Mouse (Mus musculus) liver, embryonic 14.5 days (tissue): ENCODE data around the gene Mesp2. TPM values are rescaled to one million over a fixed set of nuclear protein-coding genes. Genes with fewer than 3 reads are reported as not detected.

Source experiments
- ATAC-seq: fragments of 200-750 bp; cut with Nextera tagmentation; 2 replicates; pipeline ENCODE4 v1.8.0; 2017; ENCODE audit warnings: moderate number of reproducible peaks, mild to moderate bottlenecking, moderate library complexity; ENCODE audit not compliant: insufficient read depth
- DNase-seq, 3 experiments: peaks; one replicate each; pipeline ENCODE4 v3.0.0-alpha.2; 2012 to 2013; ENCODE audit warnings: low read depth in 3 of 3, low spot score in 3 of 3
- H3K27ac ChIP-seq: fragments of 300-500 bp; sonication (generic); 2 replicates; pipeline ENCODE4 v1.5.1; 2014; ENCODE audit warnings: moderate library complexity, mild to moderate bottlenecking, control low read depth, inconsistent platforms
- H3K27me3 ChIP-seq: fragments of 300-500 bp; sonication (generic); 2 replicates; pipeline ENCODE4 v1.6.1; 2014; ENCODE audit warnings: mild to moderate bottlenecking, low read length, moderate library complexity; ENCODE audit not compliant: control insufficient read depth, insufficient read depth
- H3K36me3 ChIP-seq: fragments of 300-500 bp; sonication (generic); replicated peaks from 2 replicates; pipeline ENCODE4 v1.6.1; 2014; ENCODE audit warnings: low read depth; ENCODE audit not compliant: control insufficient read depth, insufficient read depth
- H3K4me1 ChIP-seq, 2 experiments: fragments of 200-500 bp in 1 of 2; fragments of 300-500 bp in 1 of 2; sonication (generic) in 1 of 2; replicated peaks; 2 replicates each; pipeline ENCODE4 v1.6.1; 2012 to 2014; ENCODE audit warnings: antibody characterized with exemption in 1 of 2, inconsistent platforms in 1 of 2, low read length in 1 of 2; ENCODE audit not compliant: control insufficient read depth in 2 of 2, insufficient read depth in 2 of 2
- H3K4me2 ChIP-seq: fragments of 300-500 bp; sonication (generic); 2 replicates; pipeline ENCODE4 v1.6.1; 2014; ENCODE audit warnings: low read depth, mild to moderate bottlenecking, control low read depth, moderate library complexity
- H3K4me3 ChIP-seq, 2 experiments: fragments of 200-500 bp in 1 of 2; fragments of 300-500 bp in 1 of 2; sonication (generic) in 1 of 2; 2 replicates each; pipeline ENCODE4 v1.5.1; 2012 to 2014; ENCODE audit warnings: low read depth in 2 of 2, low read length in 2 of 2, mild to moderate bottlenecking in 2 of 2, control low read depth in 1 of 2, inconsistent platforms in 1 of 2, moderate library complexity in 1 of 2; ENCODE audit not compliant: insufficient read depth in 1 of 2
- H3K9ac ChIP-seq: fragments of 300-500 bp; sonication (generic); replicated peaks from 2 replicates; pipeline ENCODE4 v1.6.1; 2014; ENCODE audit warnings: mild to moderate bottlenecking, control low read depth, moderate library complexity
- H3K9me3 ChIP-seq: fragments of 300-500 bp; sonication (generic); 2 replicates; pipeline ENCODE4 v1.6.1; 2016; ENCODE audit warnings: low read length, mixed read lengths; ENCODE audit not compliant: control insufficient read depth
- CTCF ChIP-seq: IDR thresholded peaks from 2 replicates; pipeline ENCODE4 v1.5.1; 2016; ENCODE audit warnings: antibody characterized with exemption, low read depth, control low read depth
- EP300 ChIP-seq: IDR thresholded peaks from 2 replicates; pipeline ENCODE4 v1.6.1; 2016; ENCODE audit warnings: antibody characterized with exemption, low read depth
- WGBS: fragments of 180-500 bp; shearing (Covaris S2); extraction: QIAGEN DNeasy Blood & Tissue Kit; methylation state at CpG from one replicate; pipeline ENCODE4 v1.1.7; 2014; ENCODE audit not compliant: insufficient replicate concordance; 5-methylcytosine and 5-hydroxymethylcytosine counted together
- polyA plus RNA-seq, 2 experiments: library from polyadenylated mRNA; depleted of rRNA in 1 of 2; stranded (reverse) in 1 of 2; unstranded in 1 of 2; fragments of >200 nt; fragmentation: Nextera tagmentation in 1 of 2; extraction: Ambion mirVana in 1 of 2; gene quantifications; 2 replicates each; pipeline versions ENCODE4 v1.2.1 to v1.2.3; 2012 to 2014

Gene Mesp2
- polyA plus RNA-seq, 2 experiments: 0.04 to 0.06 TPM

GRCm38 (mm10) chr7:79799048-79799447 is 11.5 kb upstream of the Mesp2 start:
- Histone ChIP-seq H3K9me3 (no peaks in the 10 kb centered on the region), H3K36me3 (no peaks in the 10 kb centered on the region), H3K4me3 (no peak overlapping the region), H3K4me1 (no peaks in the 10 kb centered on the region), H3K9ac (no peak overlapping the region), H3K4me2 (no peak overlapping the region), H3K27me3 (peaks cover 2% of the 10 kb centered on the region; the same call in 1 of the 2 replicates), H3K27ac (no peak overlapping the region)
- ATAC-seq (no peak), DNase-seq (peak in 2 of 3 experiments; percentile 28 to 30)
- peak; percentile 81 for TF ChIP-seq CTCF
- no peak for TF ChIP-seq EP300
- WGBS: 2% methylated on average over 8 of the region's 8 CpGs

DNA sequence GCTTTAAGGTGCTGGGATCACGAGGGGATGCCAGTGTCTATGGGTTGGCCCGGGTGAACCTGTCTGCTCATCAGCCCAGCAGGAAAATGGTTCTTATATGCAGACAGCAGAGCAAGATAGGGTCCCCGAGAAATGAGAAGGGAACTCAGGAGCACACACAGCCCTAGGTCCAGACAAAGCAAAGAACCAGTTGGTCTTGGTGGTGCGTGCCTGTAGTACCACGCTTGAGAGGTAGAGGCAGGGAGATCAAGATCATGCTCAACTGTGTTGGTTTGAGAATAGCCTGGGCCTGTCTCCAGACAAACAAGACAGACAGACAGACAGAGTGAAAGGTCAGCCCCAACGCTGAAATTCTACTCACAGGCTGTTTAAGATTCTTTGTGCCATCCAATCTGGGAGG is 11.0 kb upstream of the Mesp2 start:
- no peak overlapping the region for H3K9ac ChIP-seq
- no peak overlapping the region for H3K4me2 ChIP-seq
- ATAC-seq: no peak
- H3K27ac ChIP-seq: no peak overlapping the region
- no peaks in the 10 kb centered on the region for H3K9me3 ChIP-seq
- H3K4me1 ChIP-seq: no peaks in the 10 kb centered on the region
- 60% methylated on average over 6 of the region's 6 CpGs for WGBS
- DNase-seq: no peak
- TF ChIP-seq EP300: no peak
- TF ChIP-seq CTCF: no peak
- H3K36me3 ChIP-seq: no peaks in the 10 kb centered on the region
- peaks cover 2% of the 10 kb centered on the region; the same call in 1 of the 2 replicates for H3K27me3 ChIP-seq
- H3K4me3 ChIP-seq: no peak overlapping the region

GRCm38 (mm10) chr7:79800336-79800735 is 10.2 kb upstream of the Mesp2 start:
- no peaks in the 10 kb centered on the region for H3K27me3 ChIP-seq
- no peaks in the 10 kb centered on the region for H3K4me1 ChIP-seq
- TF ChIP-seq CTCF: no peak
- no peak for TF ChIP-seq EP300
- no peak overlapping the region for H3K27ac ChIP-seq
- no peaks in the 10 kb centered on the region for H3K36me3 ChIP-seq
- H3K4me2 ChIP-seq: no peak overlapping the region
- DNase-seq (no peak), ATAC-seq (no peak)
- H3K4me3 ChIP-seq: no peak overlapping the region
- no peaks in the 10 kb centered on the region for H3K9me3 ChIP-seq
- 51% methylated on average over 4 of the region's 4 CpGs for WGBS
- no peak overlapping the region for H3K9ac ChIP-seq

DNA sequence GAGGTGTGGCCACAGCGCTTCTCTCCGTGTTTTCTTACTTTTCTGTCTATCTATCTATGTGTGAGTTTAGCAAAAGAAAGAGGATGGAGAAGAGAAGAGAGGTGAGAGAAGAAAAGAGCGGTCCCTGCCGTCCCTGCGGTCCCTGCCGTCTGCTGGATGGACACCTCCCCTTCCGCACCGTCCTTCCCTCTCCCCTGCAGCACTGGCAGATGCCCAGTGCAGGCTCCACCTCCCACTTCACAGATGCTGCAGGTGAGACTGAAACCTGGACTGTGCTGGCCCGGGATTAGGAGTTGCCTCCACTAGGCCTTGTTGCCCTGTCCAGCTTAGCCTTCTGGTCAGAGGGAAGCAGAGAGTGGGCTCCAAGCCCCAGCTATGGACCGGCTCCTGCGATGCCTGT is 9.1 kb upstream of the Mesp2 start:
- H3K36me3 ChIP-seq: no peaks in the 10 kb centered on the region
- H3K4me2 ChIP-seq: no peak overlapping the region
- ATAC-seq (no peak), DNase-seq (no peak)
- no peaks in the 10 kb centered on the region for H3K4me1 ChIP-seq
- no peak overlapping the region for H3K27ac ChIP-seq
- H3K4me3 ChIP-seq: no peak overlapping the region
- H3K9ac ChIP-seq: no peak overlapping the region
- 65% methylated on average over 11 of the region's 11 CpGs for WGBS
- H3K27me3 ChIP-seq: no peaks in the 10 kb centered on the region
- H3K9me3 ChIP-seq: no peaks in the 10 kb centered on the region
- TF ChIP-seq CTCF (no peak), EP300 (no peak)

DNA sequence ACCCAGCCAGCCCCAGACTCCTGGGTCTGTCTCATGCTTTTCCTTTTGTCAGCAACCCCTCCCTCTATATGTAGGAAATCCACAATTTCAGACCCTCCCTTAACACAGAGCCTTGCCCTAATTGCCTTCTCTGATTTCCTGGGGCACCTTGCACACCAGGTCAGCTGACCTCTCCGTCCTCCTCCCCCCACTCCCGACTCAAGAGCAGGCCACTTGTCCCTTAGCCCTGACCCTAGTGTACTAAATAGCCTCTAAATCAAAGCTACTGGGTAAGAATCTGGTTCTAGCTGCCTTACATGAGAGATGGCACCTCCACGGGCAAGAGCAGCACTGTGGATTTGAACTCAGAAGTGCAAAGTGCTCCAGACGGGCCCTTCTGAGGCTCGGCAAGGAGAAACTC is 8.5 kb upstream of the Mesp2 start:
- no peak overlapping the region for H3K9ac ChIP-seq
- no peaks in the 10 kb centered on the region for H3K9me3 ChIP-seq
- no peak overlapping the region for H3K27ac ChIP-seq
- ATAC-seq (no peak), DNase-seq (no peak)
- WGBS: 53% methylated on average over 5 of the region's 5 CpGs
- H3K4me3 ChIP-seq: no peak overlapping the region
- H3K36me3 ChIP-seq: no peaks in the 10 kb centered on the region
- no peak overlapping the region for H3K4me2 ChIP-seq
- H3K27me3 ChIP-seq: no peaks in the 10 kb centered on the region
- TF ChIP-seq CTCF (no peak), EP300 (no peak)
- no peaks in the 10 kb centered on the region for H3K4me1 ChIP-seq
